Comparison of ENCODE assay signal across 9 mouse cellular contexts in the genomic region with DNA sequence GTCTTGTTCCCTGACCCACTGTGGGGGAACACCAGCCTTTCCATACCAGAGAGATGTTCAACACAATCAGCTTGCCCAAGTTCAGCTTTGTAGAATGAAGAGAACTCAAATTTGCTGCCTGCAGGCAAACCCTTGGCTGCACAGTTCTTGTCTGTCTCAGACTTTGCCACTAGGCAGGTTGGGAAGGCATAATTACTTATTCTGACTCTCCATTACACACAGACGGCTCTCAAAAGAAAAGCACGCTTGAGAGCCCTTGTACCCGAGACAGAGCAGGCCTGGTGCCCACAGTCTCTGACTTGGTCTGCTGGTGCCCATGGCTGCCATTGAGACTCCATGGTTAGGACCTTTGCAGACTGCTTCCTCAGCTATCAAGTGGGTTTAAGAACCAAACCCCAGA. TPM values are rescaled to one million over a fixed set of nuclear protein-coding genes. Genes with fewer than 3 reads are reported as not detected.
DNase-seq lines count a peak whose midpoint lies in the region; ATAC-seq and TF ChIP-seq lines count a peak whose summit lies in the region.
"Had no signal": no experiment of that assay in that cellular context is flagged by ENCODE, and none has a peak within 500 bp of the region (broad histone marks: within the 10 kb centered on the region; RNA-seq: fewer than 3 reads in every experiment).

No protein-coding gene starts in this region.

- intact Hi-C loops in heart, postnatal 25 days (cut with DNase I): no loop called here

- 58% methylated on average over 3 of the region's 3 CpGs for WGBS in heart, embryonic 10.5 days
- 47% methylated on average over 3 of the region's 3 CpGs for WGBS in embryonic facial prominence, embryonic 10.5 days
- WGBS in hindbrain, embryonic 15.5 days: 19% methylated on average over 3 of the region's 3 CpGs
- WGBS in midbrain, postnatal 0 days: 34% methylated on average over 3 of the region's 3 CpGs

- ATAC-seq in hindbrain, embryonic 15.5 days (ENCODE audit: low FRiP score, low read depth): peak; percentile 61; the same call in 1 of the 2 replicates
- no peak for ATAC-seq in midbrain, postnatal 0 days (ENCODE audit: low FRiP score)
- ATAC-seq: liver, postnatal 0 days had no signal

- H3K4me2 ChIP-seq in hindbrain, embryonic 15.5 days: no peak overlapping the region
- H3K4me2 ChIP-seq in midbrain, postnatal 0 days (ENCODE audit: low read depth, low read length, poor library complexity, severe bottlenecking): no peak overlapping the region

- H3K27ac ChIP-seq in heart, embryonic 10.5 days: no peak overlapping the region; the same call in 1 of the 2 replicates
- peak overlapping the region; percentile 20 for H3K27ac ChIP-seq in embryonic facial prominence, embryonic 10.5 days (replicated peaks)
- H3K27ac ChIP-seq in hindbrain, embryonic 15.5 days (replicated peaks): peak overlapping the region; percentile 26
- H3K27ac ChIP-seq in midbrain, postnatal 0 days (ENCODE audit: low read depth, low read length): no peak overlapping the region

- no peak for TF ChIP-seq CTCF in midbrain, postnatal 0 days (IDR thresholded peaks at IDR 0.05)

- H3K27me3 ChIP-seq in heart, embryonic 10.5 days (ENCODE audit: insufficient read depth, poor library complexity, severe bottlenecking): no peaks in the 10 kb centered on the region
- peaks cover 7% of the 10 kb centered on the region for H3K27me3 ChIP-seq in embryonic facial prominence, embryonic 10.5 days (replicated peaks; ENCODE audit: low read depth, poor library complexity, severe bottlenecking)
- no peaks in the 10 kb centered on the region for H3K27me3 ChIP-seq in hindbrain, embryonic 15.5 days
- no peaks in the 10 kb centered on the region; the same call in 1 of the 2 replicates for H3K27me3 ChIP-seq in midbrain, postnatal 0 days (ENCODE audit: insufficient read depth, low read length)

- H3K9ac ChIP-seq in hindbrain, embryonic 15.5 days: no peak overlapping the region
- H3K9ac ChIP-seq in midbrain, postnatal 0 days (replicated peaks; ENCODE audit: low read length, poor library complexity, severe bottlenecking): no peak overlapping the region
- H3K9ac ChIP-seq: liver, postnatal 0 days had no signal

- no peaks in the 10 kb centered on the region for H3K9me3 ChIP-seq in heart, embryonic 10.5 days
- H3K9me3 ChIP-seq in embryonic facial prominence, embryonic 10.5 days: no peaks in the 10 kb centered on the region
- H3K9me3 ChIP-seq in hindbrain, embryonic 15.5 days: no peaks in the 10 kb centered on the region
- H3K9me3 ChIP-seq in midbrain, postnatal 0 days (ENCODE audit: low read length): no peaks in the 10 kb centered on the region

- peak; percentile 73 for DNase-seq in heart, embryonic 10.5 days (ENCODE audit: low spot score)
- DNase-seq in heart, postnatal 25 days (ENCODE audit: low spot score): no peak
- DNase-seq in embryonic facial prominence, embryonic 10.5 days (ENCODE audit: low spot score): no peak
- DNase-seq in midbrain, postnatal 0 days (ENCODE audit: low spot score): peak; percentile 29
- no peak for DNase-seq in layer of hippocampus, adult 9-11 months
- no peak for DNase-seq in adrenal gland, postnatal 4 days (ENCODE audit: low spot score in 2 of 2)
- DNase-seq in layer of hippocampus, adult 11-12 months (ENCODE audit: low spot score): no peak
- DNase-seq: liver, postnatal 0 days had no signal

- H3K36me3 ChIP-seq in heart, embryonic 10.5 days: no peaks in the 10 kb centered on the region
- H3K36me3 ChIP-seq in embryonic facial prominence, embryonic 10.5 days (replicated peaks): no peaks in the 10 kb centered on the region
- peaks cover 7% of the 10 kb centered on the region; the same call in 1 of the 2 replicates for H3K36me3 ChIP-seq in hindbrain, embryonic 15.5 days
- peaks cover 5% of the 10 kb centered on the region; the same call in 1 of the 2 replicates for H3K36me3 ChIP-seq in midbrain, postnatal 0 days (ENCODE audit: insufficient read depth, low read length)

- H3K4me1 ChIP-seq in heart, embryonic 10.5 days: peaks cover 15% of the 10 kb centered on the region
- H3K4me1 ChIP-seq in embryonic facial prominence, embryonic 10.5 days: peaks cover 25% of the 10 kb centered on the region
- peaks cover 16% of the 10 kb centered on the region; the same call in 1 of the 2 replicates for H3K4me1 ChIP-seq in hindbrain, embryonic 15.5 days (replicated peaks)
- no peaks in the 10 kb centered on the region for H3K4me1 ChIP-seq in midbrain, postnatal 0 days (ENCODE audit: insufficient read depth, low read length)

- no peak overlapping the region for H3K4me3 ChIP-seq in heart, embryonic 10.5 days
- no peak overlapping the region for H3K4me3 ChIP-seq in embryonic facial prominence, embryonic 10.5 days
- no peak overlapping the region for H3K4me3 ChIP-seq in hindbrain, embryonic 15.5 days
- H3K4me3 ChIP-seq in midbrain, postnatal 0 days (ENCODE audit: low read depth, low read length): no peak overlapping the region

RNA-seq across cellular contexts. Expression of gene Shisa3, which starts 26.7 kb away (rescaled TPM):
- polyA plus RNA-seq in heart, embryonic 10.5 days (2016; fragmentation: Nextera tagmentation; extraction: Ambion mirVana): 0.90 and 12.9 TPM in 2 replicates
- 1 to 10 TPM in 1 of 2 experiments, under 1 TPM in 1; 0.64 to 1.0 TPM for total RNA-seq in heart, postnatal 25 days (2021)
- 3.5 and 6.7 TPM in 2 replicates for polyA plus RNA-seq in embryonic facial prominence, embryonic 10.5 days (2016; fragmentation: Nextera tagmentation; extraction: Ambion mirVana)
- polyA plus RNA-seq in hindbrain, embryonic 15.5 days (2015; fragmentation: Nextera tagmentation; extraction: Ambion mirVana): 4.2 and 4.7 TPM in 2 replicates
- 27.1 and 28.0 TPM in 2 replicates for total RNA-seq in midbrain, postnatal 0 days (2014; rRNA removed)
- 9.4 and 9.8 TPM in 2 replicates for polyA plus RNA-seq in midbrain, postnatal 0 days (2015; fragmentation: Nextera tagmentation; extraction: Ambion mirVana)
- 10 to 100 TPM in 1 of 2 experiments, 1 to 10 TPM in 1; 3.5 to 13.1 TPM for total RNA-seq in adrenal gland, postnatal 4 days (2021)

Comparison
In these comparisons a context has a peak if more than half of its experiments do, and no peak if none do; other contexts are left out.
1. DNase-seq: peak in heart, embryonic 10.5 days (single experiment) and midbrain, postnatal 0 days (single experiment); none in heart, postnatal 25 days (single experiment), embryonic facial prominence, embryonic 10.5 days (single experiment), layer of hippocampus, adult 9-11 months (single experiment), adrenal gland, postnatal 4 days (0 of 2) and layer of hippocampus, adult 11-12 months (single experiment).
2. H3K27ac ChIP-seq: peak in embryonic facial prominence, embryonic 10.5 days (single experiment) and hindbrain, embryonic 15.5 days (single experiment); none in heart, embryonic 10.5 days (single experiment) and midbrain, postnatal 0 days (single experiment).